Mouse (Mus musculus) thymus, adult 2 months (tissue): ENCODE measurements around the gene Gas6.

ENCODE experiments used
- CTCF ChIP-seq: fragments of 200-500 bp; IDR thresholded peaks from 2 replicates; pipeline ENCODE4 v1.5.1; 2012; ENCODE audit warnings: mild to moderate bottlenecking, control low read depth, low read length, moderate library complexity, borderline replicate concordance; ENCODE audit not compliant: control insufficient read depth, poor library complexity, insufficient read depth; ENCODE audit errors: extremely low read depth
- POLR2A ChIP-seq: fragments of 200-500 bp; IDR thresholded peaks from 2 replicates; pipeline ENCODE4 v1.6.1; 2012; ENCODE audit warnings: mild to moderate bottlenecking, low read length, control low read depth, moderate library complexity; ENCODE audit not compliant: control insufficient read depth, poor library complexity, insufficient read depth; ENCODE audit errors: extremely low read depth

- TF ChIP-seq POLR2A, result no peak
- no peak for TF ChIP-seq CTCF
Measured at GRCm38 (mm10) chr8:13437531-13437930, 56.8 kb downstream of the Gas6 start.
